Mouse (Mus musculus) C2C12 (cell line): Measurements from ENCODE around the gene Acat2. TPM values are rescaled to one million over a fixed set of nuclear protein-coding genes. Genes with fewer than 3 reads are reported as not detected.

Experiments used
- H3K27me3 ChIP-seq: one replicate; pipeline ENCODE4 v1.6.1; 2011; ENCODE audit not compliant: control insufficient read depth, insufficient read depth, insufficient read length
- H3K36me3 ChIP-seq: one replicate; pipeline ENCODE4 v1.6.1; 2011; ENCODE audit not compliant: control insufficient read depth, insufficient read depth
- H3K4me3 ChIP-seq: one replicate; pipeline ENCODE4 v1.5.1; 2011; ENCODE audit warnings: mild to moderate bottlenecking, control low read depth; ENCODE audit not compliant: poor library complexity, insufficient read depth, severe bottlenecking
- H3K79me2 ChIP-seq: one replicate; pipeline ENCODE4 v1.6.1; 2011; ENCODE audit not compliant: control insufficient read depth, insufficient read depth
- H3K79me3 ChIP-seq: one replicate; pipeline ENCODE4 v1.6.1; 2011; ENCODE audit warnings: low read depth, control low read depth
- H3ac ChIP-seq: one replicate; pipeline ENCODE3; 2011; ENCODE audit warnings: low read depth; ENCODE audit not compliant: control insufficient read depth, insufficient read length
- CEBPB ChIP-seq: IDR thresholded peaks from one replicate; pipeline ENCODE4 v1.6.1; 2011; ENCODE audit warnings: low read depth, mild to moderate bottlenecking, control low read depth, moderate library complexity
- CTCF ChIP-seq: IDR thresholded peaks from one replicate; pipeline ENCODE4 v1.5.1; 2011; ENCODE audit not compliant: control insufficient read depth, insufficient read depth, insufficient read length
- FOSL1 ChIP-seq: IDR thresholded peaks from one replicate; pipeline ENCODE4 v1.8.0; 2011; ENCODE audit warnings: mild to moderate bottlenecking, low read length; ENCODE audit not compliant: poor library complexity, insufficient read depth, severe bottlenecking
- MAX ChIP-seq: IDR thresholded peaks from one replicate; pipeline ENCODE4 v1.6.1; 2011; ENCODE audit warnings: mild to moderate bottlenecking, control low read depth
- MYOD1 ChIP-seq: IDR thresholded peaks from one replicate; pipeline ENCODE4 v1.6.1; 2011; ENCODE audit warnings: low read depth; ENCODE audit not compliant: control insufficient read depth, insufficient read length
- MYOG ChIP-seq: IDR thresholded peaks from one replicate; pipeline ENCODE4 v1.6.1; 2011; ENCODE audit not compliant: control insufficient read depth, insufficient read length; ENCODE audit errors: extremely low read depth
- USF1 ChIP-seq: IDR thresholded peaks from one replicate; pipeline ENCODE4 v1.6.1; 2011; ENCODE audit warnings: low read depth, mild to moderate bottlenecking, control low read depth, moderate library complexity
- polyA plus RNA-seq: library from polyadenylated mRNA; unstranded; fragments of >200 nt; fragmentation: generic; extraction: Trizol; gene quantifications from one replicate; pipeline ENCODE4 v1.2.1, GENCODE M21; 2012; ENCODE audit warnings: missing spikeins

Acat2 gene
- polyA plus RNA-seq, 1 experiment: 90.7 TPM

DNA sequence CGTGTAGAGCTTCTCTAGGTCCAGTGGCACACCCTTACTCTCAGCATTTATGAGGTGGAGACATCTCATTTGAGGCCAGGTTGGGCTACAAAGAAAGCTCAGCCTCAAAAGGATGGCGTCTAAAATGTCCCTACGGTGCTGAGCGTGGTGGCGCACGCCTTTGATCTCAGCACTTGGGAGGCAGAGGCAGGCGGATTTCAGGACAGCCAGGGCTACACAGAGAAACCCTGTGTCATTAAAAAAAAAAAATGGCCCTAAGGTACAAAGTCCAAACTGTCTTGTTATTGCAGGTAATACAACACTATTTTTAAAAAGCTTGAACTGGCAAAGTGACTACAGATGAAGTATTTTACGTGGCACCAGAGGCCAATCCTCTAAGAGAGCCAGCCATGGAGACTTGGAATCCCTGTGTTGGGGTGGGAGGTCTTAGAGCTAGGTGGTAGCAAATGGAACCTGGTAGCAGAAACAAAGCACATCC lies 34.8 kb downstream of the Acat2 start:
- Histone ChIP-seq H3K79me3 (peaks cover 3% of the 10 kb centered on the region), H3K36me3 (peaks cover 59% of the 10 kb centered on the region)
- TF ChIP-seq MAX: no peak
- no peak for TF ChIP-seq CTCF
- TF ChIP-seq MYOD1: no peak
- no peak for TF ChIP-seq CEBPB
- TF ChIP-seq MYOG: no peak
- no peak for TF ChIP-seq FOSL1
- no peak for TF ChIP-seq USF1

DNA sequence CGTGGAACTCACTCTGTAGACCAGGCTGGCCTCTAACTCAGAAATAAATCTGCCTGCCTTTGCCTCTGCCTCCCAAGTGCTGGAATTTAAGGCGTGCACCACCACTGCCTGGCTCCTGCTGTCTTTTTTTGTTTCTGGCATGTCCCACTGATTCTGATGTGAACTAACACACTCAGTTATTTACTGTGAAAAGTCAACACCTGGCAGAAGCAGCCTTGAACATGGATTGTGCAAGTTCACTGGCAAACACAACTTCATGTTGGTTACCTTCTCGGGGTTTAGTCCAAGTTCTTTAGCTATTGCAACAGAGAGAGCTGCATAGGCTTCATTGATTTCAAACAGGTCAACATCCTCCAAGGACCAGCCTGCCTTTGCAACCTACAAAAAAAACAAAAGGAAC lies 35.5 kb downstream of the Acat2 start:
- Histone ChIP-seq H3K4me3 (no peak overlapping the region), H3K36me3 (peaks cover 66% of the 10 kb centered on the region), H3K79me3 (peaks cover 9% of the 10 kb centered on the region), H3K79me2 (peaks cover 23% of the 10 kb centered on the region), H3ac (no peak overlapping the region), H3K27me3 (no peaks in the 10 kb centered on the region)
- TF ChIP-seq MYOD1: no peak
- TF ChIP-seq FOSL1: no peak
- no peak for TF ChIP-seq CTCF
- no peak for TF ChIP-seq MAX
- TF ChIP-seq MYOG: no peak
- TF ChIP-seq CEBPB: no peak
- TF ChIP-seq USF1: no peak

More for the DNA sequence above, 34.8 kb downstream of the Acat2 start:
- no peak overlapping the region for H3K4me3 ChIP-seq
- H3K27me3 ChIP-seq: no peaks in the 10 kb centered on the region
- H3K79me2 ChIP-seq: peaks cover 16% of the 10 kb centered on the region
- no peak overlapping the region for H3ac ChIP-seq

DNA sequence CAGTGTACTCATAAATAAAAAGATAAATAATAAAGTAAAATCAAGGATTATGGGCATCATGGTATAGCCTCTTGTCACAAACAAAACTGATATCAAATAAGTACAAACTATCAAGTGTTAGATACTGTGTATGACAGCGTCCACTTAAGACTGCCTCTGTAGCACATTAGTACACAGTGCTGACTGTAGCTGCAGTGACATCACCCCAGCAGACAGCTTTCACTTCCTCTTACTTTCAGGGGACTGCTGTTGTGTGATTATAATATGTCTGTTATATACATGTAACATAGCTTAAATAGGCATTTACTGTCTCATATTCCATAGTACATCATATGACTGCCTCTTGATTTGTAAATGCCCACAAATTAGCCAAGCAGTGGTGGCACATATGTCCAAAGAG lies 39.5 kb downstream of the Acat2 start:
- H3K36me3 ChIP-seq: peaks cover 85% of the 10 kb centered on the region
- H3K27me3 ChIP-seq: no peaks in the 10 kb centered on the region
- H3K79me3 ChIP-seq: peaks cover 43% of the 10 kb centered on the region
- no peak for TF ChIP-seq CTCF
- TF ChIP-seq MAX: no peak
- no peak for TF ChIP-seq MYOD1
- no peak for TF ChIP-seq USF1
- TF ChIP-seq FOSL1: no peak
- no peak for TF ChIP-seq MYOG
- no peak for TF ChIP-seq CEBPB
- H3K79me2 ChIP-seq: peaks cover 61% of the 10 kb centered on the region
- no peak overlapping the region for H3K4me3 ChIP-seq
- H3ac ChIP-seq: no peak overlapping the region

DNA sequence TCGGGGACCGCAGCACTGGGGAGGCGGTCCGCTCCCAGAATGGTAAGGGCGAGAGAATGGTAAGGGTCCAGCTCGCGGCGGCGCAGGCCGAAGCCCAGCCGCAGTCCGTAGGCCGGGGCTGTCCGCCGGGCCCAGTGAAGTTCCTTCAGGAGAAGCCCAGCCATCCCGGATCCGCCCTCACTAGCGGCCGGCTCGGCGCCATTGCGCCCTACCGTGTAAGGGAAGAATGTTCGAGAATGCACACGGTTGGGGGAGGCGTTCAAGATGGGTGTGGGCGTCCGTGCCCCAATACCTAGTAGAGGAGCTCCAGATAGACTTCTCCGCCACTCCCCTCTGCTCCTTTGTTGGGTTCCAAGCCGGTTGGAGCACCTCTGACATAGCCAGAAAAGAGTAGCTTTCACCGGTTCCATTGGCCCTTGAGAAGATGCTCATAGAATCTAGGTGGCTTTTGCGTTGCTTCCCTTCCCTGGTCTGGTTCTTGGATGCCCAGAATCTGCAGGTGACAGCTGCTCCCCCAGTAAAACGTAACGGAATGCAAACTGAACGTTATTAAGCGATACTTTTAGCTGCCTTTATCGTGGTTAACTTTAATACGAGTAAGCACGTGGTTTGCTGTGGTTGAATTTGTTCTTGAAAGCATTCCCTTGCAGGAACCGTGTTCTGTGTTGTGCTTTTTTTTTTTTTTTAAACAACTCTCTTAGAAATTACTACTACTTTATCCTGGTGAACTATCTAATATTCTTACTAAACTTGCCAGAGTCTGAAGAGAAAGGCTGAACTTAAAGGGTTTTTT lies 43.8 kb downstream of the Acat2 start:
- TF ChIP-seq MAX (peak; percentile 15), MYOD1 (no peak)
- no peaks in the 10 kb centered on the region for H3K27me3 ChIP-seq
- peak overlapping the region; percentile 88 for H3K4me3 ChIP-seq
- peaks cover 93% of the 10 kb centered on the region for H3K79me2 ChIP-seq
- peak overlapping the region; percentile 80 for H3ac ChIP-seq
- H3K36me3 ChIP-seq: peaks cover 74% of the 10 kb centered on the region
- H3K79me3 ChIP-seq: peaks cover 71% of the 10 kb centered on the region

DNA sequence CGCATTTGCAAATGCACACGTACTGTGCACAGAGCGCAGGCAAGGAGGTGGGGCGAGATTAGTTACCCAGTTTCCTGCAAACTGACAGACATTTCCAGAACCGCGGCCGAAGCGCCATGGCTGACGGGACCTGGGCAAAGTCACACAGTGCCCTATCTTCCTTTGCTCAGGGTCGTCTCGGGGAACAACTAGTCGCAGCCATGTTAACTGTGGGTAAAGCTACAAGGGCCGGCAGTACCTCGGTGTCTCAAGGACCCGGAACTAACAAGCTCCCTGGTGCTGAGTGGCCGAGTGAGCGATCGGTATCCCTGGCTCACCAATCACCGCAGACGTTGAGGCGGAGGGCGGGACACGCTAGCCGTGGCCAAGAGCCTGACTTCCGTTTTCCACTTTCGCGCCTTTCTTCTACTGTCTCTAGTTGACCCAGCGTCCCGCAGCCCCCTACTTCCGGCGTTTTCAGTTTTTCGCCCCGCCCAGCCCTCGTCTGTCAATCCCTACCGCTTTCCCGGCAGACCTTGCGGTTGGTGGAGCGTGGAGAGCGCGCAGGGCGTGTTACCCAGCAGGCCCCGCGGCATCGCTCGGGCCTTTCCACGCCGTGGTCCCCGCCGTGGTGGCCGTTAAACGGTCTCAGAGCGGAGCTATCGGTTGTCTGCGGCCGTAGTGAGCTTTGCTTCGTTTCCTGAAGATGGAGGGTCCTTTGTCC lies 44.5 kb downstream of the Acat2 start, which contains the start of gene Mrpl18:
Gene Mrpl18 (minus strand): TSS at position 465 of the 703 bp plus-strand sequence.
- Histone ChIP-seq H3K79me3 (peaks cover 68% of the 10 kb centered on the region), H3K36me3 (peaks cover 74% of the 10 kb centered on the region), H3K27me3 (no peaks in the 10 kb centered on the region), H3K79me2 (peaks cover 88% of the 10 kb centered on the region), H3K4me3 (peak within 1 kb of the TSS; percentile 88), H3ac (peak within 1 kb of the TSS; percentile 80)
- TF ChIP-seq MAX (peak; percentile 97), MYOG (no peak)
